Mouse (Mus musculus) lung, embryonic 14.5 days (tissue): Measurements from ENCODE around the gene Sall4. TPM values are rescaled to one million over a fixed set of nuclear protein-coding genes. Genes with fewer than 3 reads are reported as not detected.

ENCODE experiments used
- ATAC-seq: fragments of 200-750 bp; cut with Nextera tagmentation; 2 replicates; pipeline ENCODE4 v1.8.0; 2017; ENCODE audit warnings: mild to moderate bottlenecking, moderate TSS enrichment, moderate library complexity; ENCODE audit not compliant: insufficient read depth
- DNase-seq: peaks from one replicate; pipeline ENCODE4 v3.0.0-alpha.2; 2015
- H3K27ac ChIP-seq: fragments of 300-500 bp; sonication (generic); 2 replicates; pipeline ENCODE4 v1.5.1; 2014; ENCODE audit warnings: low read depth, mild to moderate bottlenecking, moderate library complexity
- H3K27me3 ChIP-seq: fragments of 300-500 bp; sonication (generic); 2 replicates; pipeline ENCODE4 v1.6.1; 2014; ENCODE audit warnings: low read length, control low read depth; ENCODE audit not compliant: insufficient read depth
- H3K36me3 ChIP-seq: fragments of 300-500 bp; sonication (generic); 2 replicates; pipeline ENCODE4 v1.6.1; 2014; ENCODE audit warnings: control low read depth; ENCODE audit not compliant: insufficient read depth
- H3K4me1 ChIP-seq: fragments of 300-500 bp; sonication (generic); 2 replicates; pipeline ENCODE4 v1.6.1; 2014; ENCODE audit warnings: antibody characterized with exemption, control low read depth; ENCODE audit not compliant: insufficient read depth
- H3K4me2 ChIP-seq: fragments of 300-500 bp; sonication (generic); 2 replicates; pipeline ENCODE4 v1.6.1; 2014; ENCODE audit warnings: mild to moderate bottlenecking
- H3K4me3 ChIP-seq: fragments of 300-500 bp; sonication (generic); 2 replicates; pipeline ENCODE4 v1.5.1; 2014; ENCODE audit warnings: low read depth, low read length
- H3K9ac ChIP-seq: fragments of 300-500 bp; sonication (generic); 2 replicates; pipeline ENCODE4 v1.6.1; 2014
- H3K9me3 ChIP-seq: fragments of 300-500 bp; sonication (generic); 2 replicates; pipeline ENCODE4 v1.6.1; 2016; ENCODE audit warnings: low read depth, low read length, control low read depth
- CTCF ChIP-seq: IDR thresholded peaks from 2 replicates; pipeline ENCODE4 v1.5.1; 2016; ENCODE audit warnings: antibody characterized with exemption, low read depth
- WGBS: fragments of 180-500 bp; shearing (Covaris S2); extraction: QIAGEN DNeasy Blood & Tissue Kit; methylation state at CpG from one replicate; pipeline ENCODE4 v1.1.7; 2014; 5-methylcytosine and 5-hydroxymethylcytosine counted together
- polyA plus RNA-seq: library from polyadenylated mRNA; unstranded; fragments of >200 nt; fragmentation: Nextera tagmentation; extraction: Ambion mirVana; gene quantifications from 2 replicates; pipeline ENCODE4 v1.2.1, GENCODE M21; 2014

Gene Sall4
- polyA plus RNA-seq, 1 experiment from 2014 or later = 0.33 TPM

DNA sequence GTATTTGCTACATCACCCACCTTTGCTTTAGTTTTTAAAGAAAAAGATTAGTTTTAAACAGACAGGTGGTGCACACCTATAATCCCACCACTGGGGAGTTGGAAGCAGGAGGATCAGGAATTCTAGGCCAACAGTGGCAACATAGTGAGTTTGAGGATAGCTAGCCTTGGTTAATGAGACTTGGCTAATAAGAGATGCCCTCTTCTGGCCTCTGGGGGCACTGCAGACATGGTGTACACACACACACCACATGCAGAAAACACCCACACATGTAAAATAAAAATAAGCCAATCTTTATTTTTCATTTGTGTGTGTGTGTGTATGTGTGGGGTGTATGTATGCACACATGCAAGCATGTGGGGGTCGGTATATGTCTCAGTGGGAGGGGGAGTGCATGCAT is 28.9 kb downstream of the Sall4 start:
- Histone ChIP-seq H3K4me2 (no peak overlapping the region), H3K4me3 (no peak overlapping the region), H3K27me3 (no peaks in the 10 kb centered on the region), H3K9me3 (no peaks in the 10 kb centered on the region; the same call in 1 of the 2 replicates), H3K36me3 (no peaks in the 10 kb centered on the region), H3K9ac (no peak overlapping the region), H3K4me1 (no peaks in the 10 kb centered on the region), H3K27ac (no peak overlapping the region)
- WGBS = 100% methylated on average over 1 of the region's 1 CpGs
- TF ChIP-seq CTCF = peak; percentile 24; the same call in 1 of the 2 replicates
- no peak for DNase-seq
- no peak for ATAC-seq

- Histone ChIP-seq H3K4me2 (no peak overlapping the region), H3K4me3 (no peak overlapping the region), H3K27me3 (no peaks in the 10 kb centered on the region), H3K27ac (no peak overlapping the region), H3K36me3 (no peaks in the 10 kb centered on the region), H3K9ac (no peak overlapping the region), H3K4me1 (no peaks in the 10 kb centered on the region), H3K9me3 (no peaks in the 10 kb centered on the region; the same call in 1 of the 2 replicates)
- no peak for DNase-seq
- TF ChIP-seq CTCF = no peak
- no peak for ATAC-seq
- 64% methylated on average over 10 of the region's 10 CpGs for WGBS
These were observed 29.9 kb downstream of the Sall4 start for GRCm38 (mm10) chr2:168737878-168738277.

DNA sequence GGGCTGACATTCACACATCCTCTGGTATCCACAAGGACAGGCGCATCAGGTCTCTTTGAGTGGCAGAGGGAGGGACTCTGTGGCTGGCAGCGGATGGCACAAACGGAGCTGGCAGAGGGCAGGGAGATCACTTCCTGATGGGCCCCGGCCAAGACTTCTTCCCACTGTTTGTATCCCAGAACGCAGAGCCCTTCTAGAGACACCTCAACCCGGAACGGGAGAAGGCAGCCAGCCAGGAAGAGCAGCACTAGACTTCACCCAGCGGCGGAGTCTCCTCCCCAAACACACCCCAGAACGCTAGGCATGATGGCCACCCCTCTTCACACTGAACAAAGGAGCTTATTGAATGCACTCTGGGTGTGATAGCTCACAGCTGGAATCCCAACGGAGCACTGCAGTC is 33.7 kb downstream of the Sall4 start:
- Histone ChIP-seq H3K27ac (no peak overlapping the region), H3K9me3 (no peaks in the 10 kb centered on the region), H3K9ac (no peak overlapping the region), H3K4me3 (no peak overlapping the region), H3K4me1 (no peaks in the 10 kb centered on the region), H3K4me2 (no peak overlapping the region), H3K36me3 (no peaks in the 10 kb centered on the region), H3K27me3 (no peaks in the 10 kb centered on the region)
- DNase-seq = peak; percentile 49
- no peak for ATAC-seq
- no peak for TF ChIP-seq CTCF
- WGBS = 33% methylated on average over 11 of the region's 11 CpGs

DNA sequence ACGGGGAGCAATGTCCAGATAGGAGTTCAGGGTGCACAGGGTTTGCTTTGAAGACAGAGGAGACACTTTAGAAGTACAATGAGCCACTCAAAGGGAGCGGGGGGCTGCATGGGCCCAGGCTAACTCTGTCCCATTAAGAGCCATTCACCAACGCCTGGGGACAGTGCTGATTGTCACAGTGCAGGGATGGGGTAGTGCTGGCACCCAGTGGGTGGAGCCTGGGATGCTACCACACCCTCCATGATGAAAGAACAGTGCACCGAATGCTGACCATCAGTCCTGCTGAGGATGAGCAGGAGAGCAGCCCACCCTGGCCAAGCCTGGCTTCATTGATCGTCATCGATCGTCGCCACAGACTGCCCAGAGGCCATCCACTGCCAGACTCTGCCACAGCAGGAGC is 36.5 kb downstream of the Sall4 start:
- ATAC-seq (no peak), DNase-seq (no peak)
- Histone ChIP-seq H3K27ac (no peak overlapping the region), H3K4me1 (no peaks in the 10 kb centered on the region), H3K36me3 (no peaks in the 10 kb centered on the region), H3K9me3 (no peaks in the 10 kb centered on the region), H3K4me3 (no peak overlapping the region), H3K27me3 (no peaks in the 10 kb centered on the region), H3K9ac (no peak overlapping the region), H3K4me2 (no peak overlapping the region)
- TF ChIP-seq CTCF = no peak
- 81% methylated on average over 8 of the region's 8 CpGs for WGBS

- no peak for DNase-seq
- Histone ChIP-seq H3K36me3 (no peaks in the 10 kb centered on the region), H3K4me3 (no peak overlapping the region), H3K4me2 (no peak overlapping the region), H3K9ac (no peak overlapping the region), H3K27ac (no peak overlapping the region), H3K4me1 (no peaks in the 10 kb centered on the region), H3K27me3 (no peaks in the 10 kb centered on the region), H3K9me3 (no peaks in the 10 kb centered on the region)
- WGBS = 75% methylated on average over 12 of the region's 12 CpGs
- no peak for ATAC-seq
- TF ChIP-seq CTCF = no peak
These were observed 38.0 kb downstream of the Sall4 start for GRCm38 (mm10) chr2:168729736-168730135.

DNA sequence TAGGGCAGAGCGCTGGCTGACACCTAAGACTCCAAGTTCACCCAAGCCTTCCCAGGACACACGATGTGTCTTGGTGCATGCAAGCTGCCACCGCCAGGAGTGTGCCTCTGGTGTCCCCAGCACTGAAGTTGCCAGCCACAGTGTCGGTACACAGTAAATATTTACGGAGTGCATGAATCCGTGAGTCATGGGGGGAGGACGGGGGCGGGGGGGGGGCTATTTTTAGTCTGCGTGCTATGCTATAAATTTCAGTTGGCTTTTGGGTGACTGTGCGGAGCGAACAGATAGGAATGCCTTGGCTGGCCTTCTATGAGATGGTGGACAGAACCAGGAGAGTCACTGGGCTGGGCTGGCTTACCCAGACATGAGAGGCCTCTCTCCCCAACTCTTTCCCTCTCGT is 39.7 kb downstream of the Sall4 start:
- Histone ChIP-seq H3K9me3 (no peaks in the 10 kb centered on the region), H3K27ac (no peak overlapping the region), H3K9ac (no peak overlapping the region), H3K36me3 (no peaks in the 10 kb centered on the region), H3K4me2 (no peak overlapping the region), H3K4me1 (no peaks in the 10 kb centered on the region), H3K27me3 (no peaks in the 10 kb centered on the region), H3K4me3 (no peak overlapping the region)
- ATAC-seq (no peak), DNase-seq (no peak)
- no peak for TF ChIP-seq CTCF
- WGBS = 56% methylated on average over 12 of the region's 12 CpGs

DNA sequence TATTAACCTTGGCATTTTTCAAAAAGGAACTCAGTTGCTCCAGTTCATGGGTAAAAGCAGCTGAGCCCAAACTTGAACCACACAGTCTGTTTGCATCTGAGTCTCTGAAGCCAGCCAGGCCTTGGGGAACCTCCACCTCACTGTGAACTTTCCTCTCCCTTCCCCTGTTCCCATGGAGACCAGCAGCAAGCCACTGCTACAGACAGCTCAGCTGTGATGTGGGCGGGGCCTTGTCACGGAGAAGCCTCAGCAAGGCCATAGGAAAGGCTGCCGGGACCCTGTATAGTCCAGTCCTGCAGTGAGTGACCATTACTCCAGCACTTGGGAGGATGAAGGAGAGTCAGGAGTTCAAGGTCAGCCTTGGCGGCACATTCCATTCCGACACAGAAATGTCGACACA is 41.7 kb downstream of the Sall4 start:
- H3K4me2 ChIP-seq = no peak overlapping the region
- H3K36me3 ChIP-seq = no peaks in the 10 kb centered on the region
- no peak overlapping the region for H3K4me3 ChIP-seq
- H3K9ac ChIP-seq = no peak overlapping the region
- WGBS = 20% methylated on average over 6 of the region's 6 CpGs
- no peaks in the 10 kb centered on the region for H3K9me3 ChIP-seq
- no peaks in the 10 kb centered on the region for H3K27me3 ChIP-seq
- no peak for TF ChIP-seq CTCF
- ATAC-seq (peak; percentile 82; the same call in 1 of the 2 replicates), DNase-seq (peak; percentile 64)
- H3K4me1 ChIP-seq = no peaks in the 10 kb centered on the region
- H3K27ac ChIP-seq = no peak overlapping the region

GRCm38 (mm10) chr2:168721313-168721712 is 46.4 kb downstream of the Sall4 start:
- WGBS = 71% methylated on average over 14 of the region's 14 CpGs
- Histone ChIP-seq H3K9me3 (no peaks in the 10 kb centered on the region), H3K4me1 (no peaks in the 10 kb centered on the region), H3K27me3 (no peaks in the 10 kb centered on the region), H3K9ac (no peak overlapping the region), H3K27ac (no peak overlapping the region), H3K4me2 (no peak overlapping the region), H3K4me3 (no peak overlapping the region), H3K36me3 (no peaks in the 10 kb centered on the region)
- TF ChIP-seq CTCF = no peak
- DNase-seq = no peak
- no peak for ATAC-seq
